Mouse (Mus musculus) ES-Bruce4 (cell line): Measurements from ENCODE around the gene D930048N14Rik.

ENCODE experiments used
- EP300 ChIP-seq: IDR thresholded peaks from 2 replicates; pipeline ENCODE4 v1.6.1; 2011; ENCODE audit warnings: low read depth, low read length; ENCODE audit not compliant: insufficient read depth
- POLR2A ChIP-seq: IDR thresholded peaks from one replicate; pipeline ENCODE4 v1.8.1; 2011; ENCODE audit warnings: low read length; ENCODE audit not compliant: insufficient read depth

DNA sequence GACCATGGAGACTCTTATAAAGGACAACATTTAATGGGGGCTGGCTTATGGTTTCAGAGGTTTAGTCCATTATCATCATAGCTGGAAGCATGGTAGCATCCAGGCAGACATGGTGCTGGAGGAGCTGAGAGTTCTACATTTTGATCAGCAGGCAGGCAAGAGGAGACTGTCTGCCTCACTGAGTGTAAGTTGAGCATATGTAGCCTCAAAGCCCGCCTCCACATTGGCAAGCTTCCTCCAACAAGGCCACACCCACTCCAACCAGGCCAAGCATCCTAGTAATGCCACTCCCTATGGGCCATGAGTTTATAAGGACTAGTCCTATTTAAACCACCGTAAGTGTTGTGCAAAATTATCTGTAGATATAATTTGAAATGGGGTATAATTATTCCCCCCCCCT, 20.6 kb downstream of the D930048N14Rik start:
- no peak for TF ChIP-seq POLR2A
- no peak for TF ChIP-seq EP300
